Mouse (Mus musculus): ENCODE data around the gene Rere. TPM values are rescaled to one million over a fixed set of nuclear protein-coding genes. Genes with fewer than 3 reads are reported as not detected.
A peak's percentile ranks its signal among the peaks of the same experiment; 100 is the strongest.
"Not testable (repeated sequence)": the region's sequence is repeated elsewhere in the genome, so short reads cannot be mapped to it uniquely, and the experiment has no call there.

The Rere gene
- total RNA-seq, 1 experiment from 2014 or later: 177 TPM

DNA sequence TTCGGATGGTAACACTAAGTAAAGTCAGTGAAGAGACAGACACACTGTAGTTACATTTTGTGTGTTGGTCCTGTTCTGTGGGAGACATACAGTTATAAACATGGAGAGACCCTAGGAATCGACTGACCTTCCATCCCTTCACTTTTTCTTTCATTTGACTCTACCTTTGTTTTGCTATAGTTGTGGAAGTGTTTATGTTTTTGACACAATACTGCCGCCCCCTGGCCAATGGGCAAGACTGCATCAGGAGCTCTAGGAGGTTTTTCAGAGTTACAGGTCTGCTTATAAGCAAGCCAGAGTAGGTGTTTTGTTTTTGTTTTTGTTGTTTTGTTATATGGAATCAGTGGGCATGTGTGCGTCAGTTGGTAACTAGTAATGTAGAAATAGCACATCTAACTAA, 184.3 kb downstream of the Rere start:
- DNase-seq: peak; percentile 63

DNA sequence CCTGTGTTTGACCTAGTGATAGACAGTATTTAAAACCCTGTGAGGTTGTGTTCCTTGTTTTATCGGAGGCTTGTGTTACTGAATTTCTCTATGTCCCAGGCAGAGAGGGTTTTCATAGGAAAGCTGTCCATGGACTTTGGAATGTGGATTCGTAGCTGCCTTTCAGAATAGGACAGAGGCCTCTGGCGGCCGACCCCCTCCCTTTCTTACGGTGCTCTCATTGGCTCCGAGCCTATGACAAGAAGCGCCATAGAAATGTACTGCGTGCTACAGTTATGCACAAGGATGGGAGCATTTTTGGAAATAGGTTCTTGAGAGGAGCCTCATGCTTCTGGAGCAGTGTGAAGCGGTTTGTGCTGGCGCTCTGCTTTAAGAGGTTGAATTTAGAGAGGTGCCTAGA, 187.8 kb downstream of the Rere start:
- no peak for DNase-seq

DNA sequence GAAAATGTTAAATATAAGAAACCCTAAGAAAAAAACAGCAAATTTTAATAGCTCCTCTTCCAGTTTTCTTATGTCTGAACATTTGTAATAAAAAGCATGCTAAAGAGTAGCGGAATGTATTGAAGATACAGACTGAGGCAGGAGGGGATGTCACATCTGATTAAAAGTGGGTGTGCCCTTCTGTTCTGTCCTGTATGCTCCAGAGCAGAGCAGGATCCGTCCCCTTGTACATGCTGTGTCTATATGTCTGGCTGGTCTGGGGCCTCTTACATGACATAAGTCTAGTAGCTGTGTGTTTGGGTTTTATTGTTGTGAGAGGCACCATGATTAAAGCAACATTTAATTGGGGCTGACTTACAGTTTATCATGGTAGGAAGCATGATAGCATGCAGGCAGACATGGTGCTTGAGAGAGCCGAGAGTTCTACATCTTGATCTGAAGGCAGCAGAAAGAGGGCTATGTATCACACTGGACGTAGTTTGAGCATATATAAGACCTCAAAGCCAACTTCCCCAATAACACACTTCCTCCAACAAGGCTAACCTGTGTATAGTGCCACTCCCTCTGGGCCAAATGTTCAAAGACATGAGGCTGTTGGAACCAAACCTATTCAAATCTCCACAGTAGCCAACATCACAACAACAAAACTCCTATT, 189.4 kb downstream of the Rere start:
- DNase-seq: no peak

DNA sequence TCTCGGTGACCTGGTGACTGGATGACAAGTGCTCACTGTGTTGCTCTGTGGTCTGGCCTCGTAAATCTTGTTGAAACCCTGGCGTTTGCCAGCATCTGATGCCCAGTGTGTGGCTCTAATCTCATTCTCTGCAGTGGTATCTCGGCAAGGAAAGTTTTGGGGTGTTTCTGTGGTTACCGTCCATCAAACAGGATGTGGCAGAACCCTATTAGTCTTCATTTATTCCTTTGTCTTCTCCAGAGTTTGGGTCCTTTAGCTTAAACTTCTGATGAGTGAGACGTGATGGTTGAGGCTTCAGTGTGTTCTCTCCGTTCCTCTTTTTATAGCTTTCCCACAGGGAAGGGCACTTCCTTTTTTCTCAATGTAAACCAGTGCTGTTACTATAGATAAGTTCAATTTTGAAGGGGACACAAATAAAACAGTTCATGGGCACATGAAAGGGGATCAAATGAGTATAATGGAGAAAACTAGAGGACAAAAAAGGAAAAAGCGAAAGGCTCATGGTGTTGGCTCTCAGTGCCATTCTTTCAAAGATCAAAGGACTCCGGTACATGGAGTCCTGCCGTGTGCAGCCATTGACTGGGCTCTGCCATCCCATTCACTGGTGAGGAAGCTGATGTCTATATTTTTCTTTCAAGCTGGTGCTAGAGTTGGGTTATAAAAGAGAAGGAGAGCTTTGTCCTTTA, 191.4 kb downstream of the Rere start:
- no peak for DNase-seq

DNA sequence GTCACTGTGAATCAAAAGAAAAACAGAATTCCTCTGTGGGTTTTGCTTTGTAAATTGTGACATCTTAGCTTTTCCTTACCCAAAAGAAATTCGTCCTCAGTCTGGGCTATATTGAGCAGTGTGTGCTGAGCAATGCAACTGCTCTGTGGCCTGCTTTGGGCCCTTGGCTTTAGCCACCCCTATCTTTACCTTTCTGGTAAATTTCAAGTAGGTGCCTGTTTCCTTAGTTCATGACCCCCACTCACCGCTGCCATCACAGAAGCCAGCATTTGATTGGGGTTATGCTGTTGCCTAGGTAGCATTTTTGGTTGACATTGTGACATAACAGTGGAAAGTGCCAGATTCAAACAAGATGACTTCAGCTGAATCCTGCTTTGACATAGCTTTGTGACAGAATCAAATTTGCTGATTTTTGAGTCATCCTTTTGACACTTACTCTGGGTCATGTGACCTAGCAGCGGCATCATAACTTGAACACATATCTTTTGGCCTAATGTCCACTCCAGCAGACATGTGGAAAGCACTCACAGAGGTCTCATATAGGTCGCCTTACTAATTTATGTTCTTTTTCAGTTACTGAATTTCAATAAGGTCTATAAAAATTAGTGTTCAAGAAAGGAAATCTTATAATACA, 192.1 kb downstream of the Rere start:
- DNase-seq: no peak

DNA sequence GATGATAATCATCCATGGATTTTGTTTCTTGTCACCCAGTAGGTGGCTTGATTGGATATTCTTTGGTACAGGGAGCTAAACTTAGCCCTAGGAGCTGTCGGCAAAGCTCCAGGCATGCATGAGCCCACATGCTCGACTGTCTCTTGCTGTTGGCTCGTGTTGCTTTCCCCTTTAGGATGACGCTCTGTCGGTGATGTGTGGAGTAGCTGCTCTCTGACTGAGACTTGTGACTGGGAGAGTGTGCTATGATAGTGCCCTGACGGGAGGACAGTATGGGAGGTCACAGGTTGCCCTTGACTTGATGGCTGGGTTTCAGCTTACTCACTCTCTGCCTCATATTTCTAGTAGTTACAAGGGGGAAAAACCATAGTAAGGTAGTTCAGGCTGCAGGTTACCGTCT, 192.6 kb downstream of the Rere start:
- DNase-seq: no peak

DNA sequence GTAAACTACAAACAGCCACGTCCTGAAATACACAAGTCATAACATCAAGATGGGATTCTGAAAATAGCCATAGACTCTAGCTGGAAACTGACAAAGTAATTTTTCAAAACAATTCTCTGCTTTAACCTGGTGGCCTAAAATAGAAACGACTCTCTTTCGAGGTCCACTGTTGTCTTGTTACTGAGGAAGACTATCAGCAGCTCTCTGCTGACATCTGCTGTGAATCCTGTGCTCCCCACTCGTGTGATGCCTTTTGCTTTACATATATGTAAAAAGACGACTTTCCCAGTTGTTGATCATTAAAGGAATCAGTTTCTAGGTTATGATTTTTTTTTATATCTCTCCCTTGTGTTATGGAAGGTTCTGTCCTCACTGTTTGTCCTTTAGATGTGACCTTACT, 194.8 kb downstream of the Rere start:
- no peak for DNase-seq

DNA sequence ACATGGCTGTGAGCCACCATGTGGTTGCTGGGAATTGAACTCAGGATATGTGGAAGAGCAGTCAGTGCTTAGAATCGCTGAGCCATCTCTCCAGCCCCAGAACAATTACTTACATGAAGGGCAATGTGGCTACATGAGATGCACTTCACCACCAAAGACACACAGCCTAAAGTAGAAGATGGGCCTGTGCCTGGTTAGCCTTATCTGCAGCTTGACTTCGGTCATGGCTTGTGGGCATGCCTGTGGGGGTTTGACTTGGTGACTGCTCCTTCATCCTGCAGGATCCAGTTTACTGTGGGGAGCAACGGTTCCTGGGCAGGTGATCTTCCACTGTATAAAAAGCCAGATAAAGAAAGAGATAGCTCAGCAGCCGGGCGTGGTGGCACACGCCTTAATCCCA, 196.6 kb downstream of the Rere start:
- no peak for DNase-seq

DNA sequence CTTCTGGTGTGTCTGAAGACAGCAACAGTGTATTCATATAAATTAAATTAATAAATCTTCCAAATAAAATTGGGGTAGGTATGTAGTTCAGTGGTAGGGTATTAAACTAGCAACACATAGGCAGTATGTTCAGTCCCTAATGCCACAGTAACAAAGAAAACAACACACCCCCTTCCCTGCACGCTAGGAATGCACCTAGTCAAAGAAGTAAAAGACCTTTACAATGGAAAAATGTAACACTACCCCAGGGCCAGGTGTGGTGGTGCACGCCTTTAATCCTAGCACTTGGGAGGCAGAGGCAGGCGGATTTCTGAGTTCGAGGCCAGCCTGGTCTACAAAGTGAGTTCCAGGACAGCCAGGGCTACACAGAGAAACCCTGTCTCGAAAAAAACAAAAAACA, 201.6 kb downstream of the Rere start:
- DNase-seq: not testable (repeated sequence)

DNA sequence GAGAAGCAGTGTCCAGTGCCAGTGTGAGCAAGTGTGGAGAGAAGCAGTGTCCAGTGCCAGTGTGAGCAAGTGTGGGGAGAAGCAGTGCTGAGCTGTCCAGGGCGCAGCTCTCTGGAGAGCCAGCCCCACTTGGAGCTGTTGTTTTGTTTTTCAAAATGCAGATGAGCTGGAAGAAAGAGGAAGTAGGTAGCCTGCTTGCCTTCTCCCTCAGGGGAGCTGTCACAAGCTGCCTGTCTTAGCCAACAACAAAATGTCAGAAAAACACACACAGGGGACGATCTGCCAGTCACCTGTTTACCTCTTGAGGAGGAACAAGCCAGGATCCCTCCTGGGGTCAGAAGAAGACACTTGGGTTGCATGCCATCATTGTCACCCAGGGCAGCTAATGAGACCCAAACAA, 204.7 kb downstream of the Rere start:
- DNase-seq: no peak

DNA sequence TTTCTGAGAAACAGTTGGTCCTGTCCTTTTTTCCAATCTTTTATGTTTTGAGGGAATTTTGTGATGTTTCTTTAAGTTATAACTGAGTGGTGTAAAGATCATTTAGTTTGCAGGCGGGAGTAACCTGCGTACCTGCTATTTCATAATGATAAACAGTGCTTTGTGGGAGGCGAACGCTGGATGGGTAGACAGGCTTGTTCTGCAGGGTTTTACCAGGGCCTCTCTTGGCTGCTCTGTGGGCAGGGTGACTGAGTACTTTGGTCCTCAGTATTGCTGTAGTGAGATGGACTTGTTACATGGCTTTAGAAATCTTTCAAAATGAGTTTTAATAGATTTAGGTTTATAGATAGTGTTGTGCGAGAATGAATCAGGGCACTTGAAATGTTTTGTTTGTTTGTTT, 205.7 kb downstream of the Rere start:
- DNase-seq: no peak

DNA sequence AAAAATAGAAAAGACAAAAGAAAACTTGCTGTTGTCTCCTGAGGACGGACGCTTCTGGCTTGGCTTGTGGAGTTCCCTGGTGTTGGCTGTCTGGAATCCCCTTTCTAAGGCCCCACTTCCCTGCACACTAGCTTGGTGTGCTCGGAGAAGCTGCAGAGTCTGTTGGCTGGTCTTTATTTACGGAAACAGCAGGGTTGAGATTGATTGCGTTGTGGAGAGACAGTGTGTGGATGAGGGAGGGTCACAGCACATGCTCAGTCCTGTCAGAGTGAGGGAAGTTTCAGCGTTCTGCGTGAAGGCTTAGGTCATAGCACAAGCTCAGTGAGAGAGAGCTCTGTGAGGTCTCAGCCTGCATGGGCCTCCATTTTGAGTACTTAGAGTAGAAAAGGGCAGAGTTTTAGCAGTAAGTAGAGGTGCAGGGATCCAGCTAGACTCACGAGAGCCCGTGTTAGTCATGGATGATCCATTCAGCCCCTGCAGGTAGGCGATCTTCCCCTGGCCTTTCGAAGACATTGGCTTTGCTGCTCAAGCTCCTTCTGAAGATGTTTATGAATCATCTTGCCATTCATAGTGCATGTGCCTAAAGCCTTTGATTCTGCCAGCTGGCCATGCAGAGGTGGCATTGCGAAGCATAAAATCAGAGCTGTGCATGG, 206.8 kb downstream of the Rere start:
- peak; percentile 53 for DNase-seq

DNA sequence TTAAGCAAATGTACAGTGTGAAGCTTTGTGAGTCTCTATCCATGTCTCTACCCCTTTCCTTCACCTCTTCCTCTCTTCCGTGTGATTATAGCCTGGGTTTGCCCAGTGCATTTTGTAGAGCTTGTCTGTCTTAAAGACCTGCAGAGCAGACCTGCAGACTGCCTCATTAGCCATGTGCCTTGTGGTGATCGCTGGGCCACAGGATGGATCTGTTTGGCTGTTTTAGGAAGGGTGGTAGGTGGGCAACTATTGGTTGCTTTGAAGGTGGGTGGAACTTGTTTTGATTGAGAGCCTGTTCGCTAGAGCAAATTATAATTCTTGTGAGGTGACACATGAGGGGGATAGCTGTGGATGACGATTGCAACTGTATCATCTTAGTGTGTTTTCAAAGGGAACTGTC, 207.3 kb downstream of the Rere start:
- DNase-seq: no peak

DNA sequence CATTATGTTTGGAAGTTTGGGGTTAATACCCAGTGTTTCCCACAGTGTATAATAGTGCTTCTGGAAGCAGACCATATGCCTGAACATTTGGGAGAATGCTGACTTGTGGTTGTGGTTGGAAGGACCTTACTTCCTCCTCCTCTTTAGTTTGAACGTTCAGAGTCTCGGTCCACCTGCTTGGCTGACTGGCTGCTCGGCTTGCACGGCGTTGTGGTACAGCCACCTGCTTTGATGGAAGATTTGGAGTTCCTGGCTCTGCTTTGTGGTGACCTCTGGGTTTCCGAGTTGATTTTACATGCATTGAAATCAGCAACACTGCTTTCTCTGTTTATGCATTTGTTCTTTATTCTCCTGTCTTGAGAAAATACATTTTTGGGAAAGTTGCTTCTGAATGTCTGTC, 208.6 kb downstream of the Rere start:
- no peak for DNase-seq

DNA sequence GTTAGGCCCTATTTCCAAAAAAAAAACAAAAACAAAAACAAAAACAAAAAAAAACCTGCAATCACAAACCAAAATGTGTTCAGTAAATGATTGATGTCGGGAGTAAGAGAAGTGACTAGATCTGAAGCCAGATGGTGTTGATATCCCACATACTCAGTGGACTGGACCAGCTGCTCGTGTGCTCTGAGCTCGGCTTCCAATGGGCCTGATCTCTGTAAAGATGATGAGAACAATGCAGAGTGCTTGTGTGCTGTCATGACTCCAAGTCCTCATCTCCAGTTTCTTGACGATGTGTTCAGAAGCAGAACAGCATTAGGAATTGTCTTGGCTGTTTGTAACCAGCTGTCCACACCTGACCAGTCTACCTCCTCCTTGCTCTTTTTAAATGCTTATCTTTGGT, 210.3 kb downstream of the Rere start:
- DNase-seq: no peak

DNA sequence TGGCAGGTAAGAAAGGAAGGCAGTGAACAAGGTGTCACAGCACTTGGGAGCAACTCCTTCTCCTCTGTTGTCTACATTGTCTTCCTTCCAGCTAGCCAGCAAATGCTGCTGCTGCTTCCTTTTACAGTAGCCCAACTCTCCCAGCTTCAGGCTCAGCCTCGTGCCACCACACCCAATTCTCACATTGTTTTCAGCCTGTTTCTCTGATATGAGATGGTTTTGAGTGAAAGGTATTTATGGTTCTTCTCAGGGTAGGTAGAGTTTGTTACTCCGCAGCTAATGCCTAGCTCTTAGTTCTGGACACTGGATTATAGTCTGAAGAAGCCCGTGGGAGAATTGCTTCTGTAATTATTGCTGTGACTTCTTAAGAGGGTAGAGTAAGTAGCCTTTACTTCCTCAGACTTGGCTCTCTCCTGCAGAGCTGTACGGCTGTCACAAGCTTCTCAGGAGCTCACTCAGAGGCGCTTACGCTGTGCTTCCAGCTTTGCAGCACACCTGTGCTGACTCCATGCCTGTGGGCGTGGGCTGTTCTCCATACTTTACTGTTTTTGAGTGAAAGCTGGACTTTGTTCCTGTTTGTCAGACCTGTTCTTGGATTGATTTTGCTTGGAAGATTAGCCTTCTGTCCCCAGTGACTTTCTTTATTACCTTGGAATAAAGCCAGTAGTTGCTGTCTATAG, 212.0 kb downstream of the Rere start:
- no peak for DNase-seq

DNA sequence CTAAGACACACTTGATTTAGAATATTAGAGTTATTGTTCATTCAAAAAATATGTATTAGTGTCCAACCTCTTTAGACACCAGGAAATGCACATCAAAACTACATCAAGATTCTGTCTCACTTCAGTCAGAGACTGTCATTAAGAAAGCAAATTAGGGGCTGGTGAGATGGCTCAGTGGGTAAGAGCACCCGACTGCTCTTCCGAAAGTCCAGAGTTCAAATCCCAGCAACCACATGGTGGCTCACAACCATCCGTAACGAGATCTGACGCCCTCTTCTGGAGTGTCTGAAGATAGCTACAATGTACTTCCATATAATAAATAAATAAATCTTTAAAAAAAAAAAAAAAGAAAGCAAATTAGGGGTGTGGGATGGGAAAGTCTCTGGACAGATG, 212.5 kb downstream of the Rere start:
- not testable (repeated sequence) for DNase-seq

DNA sequence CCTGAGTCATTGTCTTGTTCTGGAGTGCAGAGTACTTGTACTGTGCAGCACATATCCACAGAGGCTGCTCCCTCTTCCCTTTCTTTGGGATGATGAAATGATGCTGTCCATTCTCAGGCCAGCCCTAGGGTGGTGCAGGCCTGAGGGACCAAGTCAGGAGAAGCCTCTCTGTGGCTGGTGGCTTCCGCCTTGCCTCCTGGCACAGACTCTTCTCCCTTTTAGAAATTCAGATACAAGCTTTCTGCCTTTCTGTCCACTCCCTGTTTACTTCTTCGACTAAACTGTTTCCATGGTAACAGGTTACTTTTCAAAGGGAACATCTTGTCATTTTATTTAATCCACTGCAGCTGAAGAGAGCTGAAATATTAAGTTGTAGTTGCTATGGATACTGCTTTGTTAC, 214.1 kb downstream of the Rere start:
- no peak for DNase-seq

DNA sequence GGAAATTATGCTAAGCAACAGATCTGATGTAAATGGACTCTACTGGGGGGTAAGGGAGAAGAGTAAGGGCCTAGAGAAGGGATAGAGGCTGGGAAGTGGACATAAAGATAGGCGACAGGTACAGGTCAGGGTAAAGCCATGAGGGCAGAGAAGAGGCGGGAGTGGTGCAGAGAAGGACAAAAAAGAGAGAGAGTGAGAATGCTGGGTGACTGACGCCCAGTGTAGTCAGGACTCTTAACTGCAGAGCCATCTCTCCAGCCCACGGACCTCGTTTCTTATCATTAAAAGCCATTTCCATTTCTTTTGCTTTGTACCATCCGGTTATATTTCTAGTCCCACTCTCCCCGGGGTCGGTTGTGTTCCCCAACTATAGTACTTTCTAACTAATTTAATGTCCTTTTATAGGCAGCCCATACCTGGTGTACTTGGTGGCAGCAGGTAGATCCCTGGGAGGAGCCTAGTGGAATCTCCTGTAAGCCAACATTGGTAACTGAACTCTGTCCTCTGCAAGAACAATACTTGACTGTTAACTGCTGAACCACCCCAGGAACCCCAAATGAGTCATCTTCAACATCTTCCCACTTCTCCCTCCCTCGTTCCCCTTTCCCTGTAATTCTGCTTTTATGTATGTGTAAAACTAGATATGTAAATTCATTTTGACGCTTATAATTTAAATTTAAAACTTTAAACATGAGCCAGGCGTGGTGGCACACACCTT, 223.0 kb downstream of the Rere start:
- DNase-seq: no peak

DNA sequence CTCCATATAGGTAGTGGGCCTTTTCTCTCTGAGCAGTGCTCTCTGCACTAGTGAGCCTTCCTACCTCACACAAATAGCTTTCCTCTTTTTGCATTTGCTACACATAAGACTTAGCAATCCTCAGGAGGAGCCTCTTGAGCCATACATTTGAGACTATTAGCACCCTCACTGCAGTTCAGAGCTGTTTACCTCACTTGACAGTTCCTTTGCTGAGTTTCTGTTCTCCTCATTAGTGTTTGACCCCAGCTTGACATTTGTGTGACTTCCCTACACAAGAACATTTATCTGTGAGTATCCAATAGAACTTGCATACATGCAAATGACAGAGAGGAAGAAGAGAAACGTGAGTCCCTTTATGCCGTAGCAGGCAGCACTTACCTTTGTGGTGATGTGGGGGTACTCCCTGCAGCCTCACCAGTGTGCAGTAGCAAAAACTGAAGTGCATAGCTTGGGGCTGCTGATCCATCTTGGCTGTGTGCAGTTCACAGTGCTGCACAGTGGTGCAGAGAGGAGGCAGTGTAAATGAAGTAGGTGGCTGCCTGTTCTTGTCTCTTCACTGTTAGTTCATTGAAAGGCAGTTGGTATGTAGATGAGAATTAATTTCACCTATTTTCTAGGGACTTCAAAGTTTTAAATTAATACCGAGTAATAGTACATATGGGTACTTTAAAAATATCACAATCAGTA, 227.7 kb downstream of the Rere start:
- no peak for DNase-seq

DNA sequence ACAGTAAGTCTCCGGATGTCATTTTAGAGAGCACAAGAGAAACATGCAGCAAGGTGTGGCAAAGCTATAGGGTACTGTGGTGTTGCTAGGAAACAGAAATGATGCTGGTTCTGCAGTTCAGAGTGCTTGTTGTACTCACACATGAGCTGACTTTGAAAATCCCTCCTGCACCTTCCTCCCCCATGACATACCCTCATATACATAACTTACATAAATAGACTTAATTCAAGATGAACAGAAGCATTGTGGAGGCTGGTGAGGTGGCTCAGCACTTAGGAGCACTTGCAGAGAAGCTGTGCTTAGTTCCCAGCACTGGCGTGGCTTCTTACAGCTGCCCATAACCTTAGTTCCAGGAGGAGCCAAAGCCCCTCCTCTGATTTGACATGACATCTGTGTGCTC, 228.6 kb downstream of the Rere start:
- DNase-seq: no peak

DNA sequence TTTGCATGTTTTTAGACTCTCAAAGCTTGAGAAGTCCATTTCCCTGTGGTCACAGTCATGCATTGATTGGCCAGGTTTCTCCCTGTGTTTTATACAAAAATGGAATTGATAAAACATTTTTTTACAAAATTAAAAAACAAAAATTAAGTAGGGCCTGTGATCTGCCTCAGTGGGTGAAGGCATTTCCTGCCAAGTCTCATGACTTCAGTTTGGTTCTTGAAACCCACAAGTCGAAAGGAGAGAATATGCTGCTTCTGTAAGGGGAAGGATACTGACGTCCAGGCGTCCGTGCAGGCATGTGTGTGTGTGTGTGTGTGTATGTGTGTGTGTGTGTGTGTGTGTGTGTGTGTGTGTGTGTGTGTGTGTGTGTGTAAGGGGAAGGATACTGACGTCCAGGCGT, 231.9 kb downstream of the Rere start:
- DNase-seq: not testable (repeated sequence)

All from adrenal gland, postnatal 25 days (tissue).